Mouse (Mus musculus) neutrophil, adult 59 days (primary cell): Measurements from ENCODE around the gene Gm21858. TPM values are rescaled to one million over a fixed set of nuclear protein-coding genes. Genes with fewer than 3 reads are reported as not detected.

Experiments used
- total RNA-seq, 2 experiments: library from RNA; stranded (reverse); gene quantifications; 1 replicate in 1 of 2; 2 replicates in 1 of 2; pipeline ENCODE4 v1.2.4; 2023

The Gm21858 gene
- total RNA-seq, result not detected

GRCm38 (mm10) chrY:55731456-55731855, at the start of gene Gm21858:
Gm21858 (plus strand) TSS chrY:55731756.

